Mouse (Mus musculus) liver, adult 2 months (tissue): ENCODE measurements at regions not wholly inside any gene's neighbourhood (a gene's known extent, or its start where the extent isn't known, plus 50 kb on each side); places are given as distances from the start of the nearest gene placed in this dataset.

ENCODE experiments used
- CTCF ChIP-seq: fragments of 200-500 bp; IDR thresholded peaks from 2 replicates; pipeline ENCODE4 v1.5.1; 2011; ENCODE audit warnings: low read depth, low read length, control low read depth
- POLR2A ChIP-seq: fragments of 200-500 bp; IDR thresholded peaks from 2 replicates; pipeline ENCODE4 v1.6.1; 2011; ENCODE audit warnings: low read length, control low read depth; ENCODE audit not compliant: insufficient read depth; ENCODE audit errors: extremely low read depth

DNA sequence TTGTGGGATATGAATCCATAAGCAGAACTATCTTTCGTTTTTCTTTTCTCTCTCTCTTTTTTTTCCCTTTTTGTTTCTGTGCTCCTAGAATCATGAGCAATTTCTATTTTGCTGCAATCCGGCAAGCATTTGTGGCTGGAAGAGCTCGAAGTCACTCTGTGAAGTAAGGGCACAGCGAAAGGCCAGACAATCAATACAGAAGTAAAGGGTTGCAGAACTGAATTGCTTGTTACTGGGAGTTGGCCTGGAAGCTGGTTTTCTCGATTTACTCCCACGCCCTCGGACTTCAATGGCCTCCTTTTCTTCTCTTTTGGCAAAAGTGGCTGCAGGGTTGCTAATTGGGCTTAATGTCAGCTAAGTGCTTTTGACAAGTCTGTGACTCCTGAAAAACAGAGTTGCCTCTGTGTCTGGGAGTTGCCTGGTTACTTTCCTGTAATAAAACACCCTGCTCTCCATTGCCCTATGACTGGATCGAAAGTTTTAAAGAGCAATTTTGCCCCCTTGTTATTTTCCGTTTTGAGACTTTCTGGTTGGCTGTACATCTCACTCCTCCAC, 822.9 kb downstream of the Sorcs1 start:
- TF ChIP-seq CTCF (no peak), POLR2A (no peak)
